Mouse (Mus musculus) myocyte (in vitro differentiated cells): ENCODE measurements around the gene Unk. TPM values are rescaled to one million over a fixed set of nuclear protein-coding genes. Genes with fewer than 3 reads are reported as not detected.
A peak's percentile ranks its signal among the peaks of the same experiment; 100 is the strongest.

Experiments used
- H3K27me3 ChIP-seq: one replicate; pipeline ENCODE4 v1.6.1; 2011; ENCODE audit not compliant: control insufficient read depth, insufficient read depth, insufficient read length
- H3K36me3 ChIP-seq: one replicate; pipeline ENCODE4 v1.6.1; 2011; ENCODE audit not compliant: control insufficient read depth, insufficient read depth
- H3K4me2 ChIP-seq: one replicate; pipeline ENCODE4 v1.6.1; 2011; ENCODE audit warnings: low read depth, control low read depth
- H3K4me3 ChIP-seq: one replicate; pipeline ENCODE4 v1.5.1; 2011; ENCODE audit warnings: mild to moderate bottlenecking, control low read depth, moderate library complexity
- H3K79me2 ChIP-seq: one replicate; pipeline ENCODE4 v1.6.1; 2011; ENCODE audit not compliant: control insufficient read depth, insufficient read depth
- H3ac ChIP-seq: one replicate; pipeline ENCODE4 v1.6.1; 2011; ENCODE audit not compliant: control insufficient read depth, insufficient read length
- CEBPB ChIP-seq: IDR thresholded peaks from 2 replicates; pipeline ENCODE4 v1.6.1; 2011; ENCODE audit warnings: mild to moderate bottlenecking, moderate library complexity; ENCODE audit not compliant: poor library complexity, insufficient read depth, severe bottlenecking
- E2F4 ChIP-seq: IDR thresholded peaks from one replicate; pipeline ENCODE4 v1.6.1; 2011; ENCODE audit warnings: mild to moderate bottlenecking, control low read depth, moderate library complexity; ENCODE audit not compliant: insufficient read depth
- MAX ChIP-seq: IDR thresholded peaks from one replicate; pipeline ENCODE4 v1.6.1; 2011; ENCODE audit warnings: low read depth, mild to moderate bottlenecking, control low read depth
- MYOD1 ChIP-seq, 3 experiments: IDR thresholded peaks; one replicate each; pipeline ENCODE4 v1.6.1; 2011; ENCODE audit warnings: control low read depth in 2 of 3, low read depth in 2 of 3, mild to moderate bottlenecking in 2 of 3, moderate library complexity in 1 of 3; ENCODE audit not compliant: insufficient read length in 2 of 3, control insufficient read depth in 1 of 3
- MYOG ChIP-seq, 3 experiments: IDR thresholded peaks; one replicate each; pipeline ENCODE4 v1.6.1; 2011; ENCODE audit warnings: control low read depth in 2 of 3, low read depth in 2 of 3, mild to moderate bottlenecking in 2 of 3; ENCODE audit not compliant: insufficient read length in 2 of 3, control insufficient read depth in 1 of 3, insufficient read depth in 1 of 3
- POLR2A ChIP-seq: IDR thresholded peaks from one replicate; pipeline ENCODE4 v1.6.1; 2011; ENCODE audit warnings: low read depth, mild to moderate bottlenecking, control low read depth, moderate library complexity; ENCODE audit not compliant: insufficient read length
- POLR2AphosphoS2 ChIP-seq: IDR thresholded peaks from one replicate; pipeline ENCODE4 v1.6.1; 2011; ENCODE audit warnings: low read depth, control low read depth; ENCODE audit not compliant: insufficient read length
- REST ChIP-seq: IDR thresholded peaks from one replicate; pipeline ENCODE4 v1.6.1; 2011; ENCODE audit warnings: mild to moderate bottlenecking, control low read depth, moderate library complexity; ENCODE audit not compliant: insufficient read depth, insufficient read length
- SRF ChIP-seq: IDR thresholded peaks from one replicate; pipeline ENCODE4 v1.6.1; 2011; ENCODE audit warnings: low read depth; ENCODE audit not compliant: control insufficient read depth, insufficient read length
- TCF12 ChIP-seq: IDR thresholded peaks from one replicate; pipeline ENCODE4 v1.6.1; 2011; ENCODE audit warnings: mild to moderate bottlenecking, control low read depth; ENCODE audit not compliant: poor library complexity, insufficient read depth, severe bottlenecking
- TCF3 ChIP-seq: IDR thresholded peaks from one replicate; pipeline ENCODE4 v1.6.1; 2011; ENCODE audit warnings: low read depth, control low read depth; ENCODE audit not compliant: insufficient read length
- USF1 ChIP-seq: IDR thresholded peaks from one replicate; pipeline ENCODE4 v1.6.1; 2011; ENCODE audit warnings: low read depth, mild to moderate bottlenecking, control low read depth, moderate library complexity
- polyA plus RNA-seq: library from polyadenylated mRNA; unstranded; fragments of >200 nt; fragmentation: generic; extraction: Trizol; gene quantifications from one replicate; pipeline ENCODE4 v1.2.1, GENCODE M21; 2012; ENCODE audit warnings: missing spikeins

The Unk gene
- polyA plus RNA-seq, 1 experiment: 15.3 TPM

DNA sequence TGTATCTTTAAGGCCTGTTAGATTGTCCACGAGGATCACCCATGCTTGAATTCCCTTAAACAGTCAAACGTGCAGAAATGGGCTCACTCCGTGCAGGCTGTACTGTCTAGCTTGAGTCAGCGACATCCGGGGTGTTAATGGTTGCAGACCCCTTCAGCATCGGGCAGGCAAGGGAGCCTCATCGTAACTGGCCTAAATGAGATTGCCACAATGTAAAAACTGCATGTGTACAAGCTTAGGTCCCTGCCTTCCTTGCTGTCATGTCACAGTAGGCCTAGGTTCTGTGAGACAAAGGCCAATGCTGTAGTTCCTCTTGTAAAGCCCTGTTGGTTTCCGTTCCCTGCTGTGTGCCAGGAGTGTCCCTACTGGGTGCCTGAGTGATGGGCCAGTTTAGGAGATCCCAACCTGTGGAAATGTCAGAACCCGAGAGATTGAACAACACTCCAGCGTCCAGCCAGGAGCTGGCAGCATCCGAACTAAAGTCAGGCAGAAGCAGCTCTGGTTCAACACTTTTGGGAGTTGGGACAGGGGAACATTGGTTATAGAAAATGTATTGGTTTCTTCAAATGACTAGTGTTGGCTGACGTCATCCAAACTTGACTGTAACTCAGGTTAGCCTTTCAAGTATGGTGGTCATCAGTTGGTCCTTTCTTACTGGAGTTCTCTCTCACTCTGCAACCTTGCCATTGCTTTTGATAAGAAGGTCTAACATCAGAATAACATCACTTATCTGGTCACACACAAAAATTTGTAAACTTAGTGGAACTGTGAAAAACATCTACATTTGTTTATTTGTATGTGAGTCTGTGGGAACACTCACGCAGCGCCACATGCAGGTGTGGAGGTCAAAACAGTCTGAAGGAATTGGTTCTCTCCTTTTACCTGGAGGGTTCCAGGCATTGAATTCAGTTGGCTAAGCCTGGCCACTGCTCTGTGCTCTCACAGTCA lies 1.1 kb downstream of the Unk start:
- Histone ChIP-seq H3K27me3 (no peaks in the 10 kb centered on the region), H3K4me2 (peak overlapping the region; percentile 94), H3ac (peak overlapping the region; percentile 65), H3K36me3 (no peaks in the 10 kb centered on the region), H3K79me2 (peaks cover 57% of the 10 kb centered on the region), H3K4me3 (peak overlapping the region; percentile 67)
- TF ChIP-seq MYOD1 (IDR thresholded peaks at IDR 0.05; ENCODE audit: control insufficient read depth in 1 of 3, insufficient read length in 2 of 3, low read depth in 2 of 3) (no peak), POLR2AphosphoS2 (peak; percentile 64)

DNA sequence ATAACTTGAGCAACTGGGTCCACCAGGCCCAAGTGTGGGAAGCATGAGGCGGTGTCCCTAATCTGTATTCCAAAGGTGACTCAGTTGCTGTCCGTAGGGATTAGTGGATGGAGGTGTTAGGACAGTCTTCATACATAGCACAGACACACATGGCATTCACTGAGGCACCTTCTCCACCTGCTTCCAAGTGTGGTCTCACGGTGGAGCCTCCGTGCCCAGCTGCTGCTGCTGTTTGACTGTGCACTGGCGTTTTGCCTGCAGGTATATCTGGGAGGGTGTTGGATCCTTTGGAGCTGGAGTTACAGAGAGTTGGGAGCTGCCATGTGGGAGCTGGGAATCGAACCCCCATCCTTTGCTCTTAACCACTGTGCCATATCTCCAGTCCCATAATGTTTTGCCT lies 4.5 kb downstream of the Unk start:
- H3ac ChIP-seq: no peak overlapping the region
- TF ChIP-seq MYOG (IDR thresholded peaks at IDR 0.05; ENCODE audit: control insufficient read depth in 1 of 3, insufficient read depth in 1 of 3, insufficient read length in 2 of 3, low read depth in 2 of 3) (no peak), POLR2AphosphoS2 (no peak), MAX (no peak), CEBPB (no peak), E2F4 (no peak), POLR2A (no peak), USF1 (no peak), TCF3 (no peak), TCF12 (no peak), REST (no peak), SRF (no peak), MYOD1 (IDR thresholded peaks at IDR 0.05; ENCODE audit: control insufficient read depth in 1 of 3, insufficient read length in 2 of 3, low read depth in 2 of 3) (no peak)

DNA sequence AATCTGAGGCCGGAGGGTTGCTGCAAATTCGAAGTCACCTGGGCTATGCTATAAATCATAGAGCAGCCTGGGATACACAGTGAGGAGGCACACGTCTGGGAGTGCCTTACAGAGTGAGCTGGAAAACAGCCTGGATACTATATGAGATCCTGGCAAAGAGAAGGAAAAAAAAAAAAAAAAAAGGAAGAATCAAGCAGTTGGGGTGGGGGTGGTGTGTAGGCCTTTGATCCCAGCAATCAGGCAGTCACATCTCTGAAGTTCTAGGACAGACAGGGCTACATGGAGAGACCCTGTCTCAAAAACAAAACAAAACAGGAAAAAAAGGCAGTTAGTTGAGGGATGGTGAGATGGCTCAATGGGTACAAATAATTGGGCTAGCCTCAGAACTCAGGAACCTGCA lies 6.5 kb downstream of the Unk start:
- Histone ChIP-seq H3ac (no peak overlapping the region), H3K4me2 (no peak overlapping the region), H3K4me3 (no peak overlapping the region), H3K79me2 (peaks cover 90% of the 10 kb centered on the region), H3K36me3 (peaks cover 11% of the 10 kb centered on the region), H3K27me3 (no peaks in the 10 kb centered on the region)
- TF ChIP-seq MYOG (IDR thresholded peaks at IDR 0.05; ENCODE audit: control insufficient read depth in 1 of 3, insufficient read depth in 1 of 3, insufficient read length in 2 of 3, low read depth in 2 of 3): no peak
- no peak for TF ChIP-seq SRF
- no peak for TF ChIP-seq MYOD1 (IDR thresholded peaks at IDR 0.05; ENCODE audit: control insufficient read depth in 1 of 3, insufficient read length in 2 of 3, low read depth in 2 of 3)
- TF ChIP-seq USF1: no peak
- no peak for TF ChIP-seq POLR2AphosphoS2
- no peak for TF ChIP-seq CEBPB
- TF ChIP-seq E2F4: no peak
- TF ChIP-seq REST: no peak
- no peak for TF ChIP-seq TCF3
- no peak for TF ChIP-seq POLR2A
- no peak for TF ChIP-seq TCF12
- no peak for TF ChIP-seq MAX

More for the DNA sequence above, 4.5 kb downstream of the Unk start:
- no peak overlapping the region for H3K4me3 ChIP-seq
- H3K27me3 ChIP-seq: no peaks in the 10 kb centered on the region
- peaks cover 90% of the 10 kb centered on the region for H3K79me2 ChIP-seq
- peaks cover 6% of the 10 kb centered on the region for H3K36me3 ChIP-seq
- H3K4me2 ChIP-seq: no peak overlapping the region

DNA sequence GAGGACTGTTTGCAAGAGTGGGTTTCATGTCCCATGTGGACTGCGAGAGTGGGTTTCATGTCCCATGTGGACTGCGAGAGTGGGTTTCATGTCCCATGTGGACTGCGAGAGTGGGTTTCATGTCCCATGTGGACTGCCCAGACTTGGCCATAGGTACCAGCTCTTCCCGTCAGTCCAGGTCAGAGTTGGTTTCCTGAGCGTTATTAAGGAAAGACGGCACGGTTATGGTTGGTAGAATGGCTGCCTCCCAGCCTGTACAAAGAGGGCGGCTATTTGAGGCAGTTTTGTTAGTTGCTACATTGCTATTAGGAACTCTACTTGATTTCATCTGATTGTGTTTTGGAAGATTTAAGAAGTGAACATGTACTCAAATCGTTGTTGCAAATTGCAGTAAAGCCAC lies 7.7 kb downstream of the Unk start:
- Histone ChIP-seq H3K4me3 (no peak overlapping the region), H3K27me3 (no peaks in the 10 kb centered on the region), H3K4me2 (no peak overlapping the region), H3K79me2 (peaks cover 89% of the 10 kb centered on the region), H3ac (no peak overlapping the region), H3K36me3 (peaks cover 11% of the 10 kb centered on the region)
- no peak for TF ChIP-seq USF1
- no peak for TF ChIP-seq TCF12
- no peak for TF ChIP-seq POLR2AphosphoS2
- TF ChIP-seq MYOD1 (IDR thresholded peaks at IDR 0.05; ENCODE audit: control insufficient read depth in 1 of 3, insufficient read length in 2 of 3, low read depth in 2 of 3): no peak
- TF ChIP-seq MYOG (IDR thresholded peaks at IDR 0.05; ENCODE audit: control insufficient read depth in 1 of 3, insufficient read depth in 1 of 3, insufficient read length in 2 of 3, low read depth in 2 of 3): no peak
- TF ChIP-seq SRF: no peak
- no peak for TF ChIP-seq POLR2A
- TF ChIP-seq E2F4: no peak
- no peak for TF ChIP-seq TCF3
- no peak for TF ChIP-seq REST
- TF ChIP-seq CEBPB: no peak
- no peak for TF ChIP-seq MAX
